Mouse (Mus musculus): ENCODE data around the gene Usp7. TPM values are rescaled to one million over a fixed set of nuclear protein-coding genes. Genes with fewer than 3 reads are reported as not detected.
A peak's percentile ranks its signal among the peaks of the same experiment; 100 is the strongest.

The Usp7 gene
- polyA plus RNA-seq, 1 experiment, result 61.2 TPM

DNA sequence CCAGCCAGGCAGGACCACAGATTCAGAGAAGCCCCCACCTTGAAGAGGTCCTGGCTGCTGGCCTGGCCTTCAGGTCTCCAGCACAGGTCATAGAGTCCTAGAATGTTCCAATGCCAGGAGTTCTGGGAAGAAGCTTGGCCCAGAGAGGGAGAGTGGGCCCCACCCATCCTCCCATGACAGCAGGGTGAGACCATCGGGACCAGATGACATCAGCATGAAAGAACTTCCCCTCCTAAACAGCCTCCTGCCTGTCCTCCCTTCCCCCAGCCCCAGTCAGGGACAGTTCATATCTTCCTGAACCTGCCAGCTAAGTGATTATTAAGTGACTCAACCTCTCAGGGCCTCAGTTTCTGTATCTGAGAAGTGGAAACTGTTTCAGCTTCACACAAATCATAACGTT lies 125.7 kb downstream of the Usp7 start:
- peak overlapping the region; percentile 58 for H3K27ac ChIP-seq (ENCODE audit: insufficient read depth, low read depth, low read length)
- TF ChIP-seq POLR2A (IDR thresholded peaks at IDR 0.05; ENCODE audit: borderline replicate concordance, low read depth, low read length), result no peak
- no peak for TF ChIP-seq CTCF (IDR thresholded peaks at IDR 0.05; ENCODE audit: low read depth, low read length)
- H3K4me1 ChIP-seq (ENCODE audit: control insufficient read depth, insufficient read depth, low read length), result peaks cover 46% of the 10 kb centered on the region
- no peak overlapping the region for H3K4me3 ChIP-seq (ENCODE audit: insufficient read depth, low read length)

DNA sequence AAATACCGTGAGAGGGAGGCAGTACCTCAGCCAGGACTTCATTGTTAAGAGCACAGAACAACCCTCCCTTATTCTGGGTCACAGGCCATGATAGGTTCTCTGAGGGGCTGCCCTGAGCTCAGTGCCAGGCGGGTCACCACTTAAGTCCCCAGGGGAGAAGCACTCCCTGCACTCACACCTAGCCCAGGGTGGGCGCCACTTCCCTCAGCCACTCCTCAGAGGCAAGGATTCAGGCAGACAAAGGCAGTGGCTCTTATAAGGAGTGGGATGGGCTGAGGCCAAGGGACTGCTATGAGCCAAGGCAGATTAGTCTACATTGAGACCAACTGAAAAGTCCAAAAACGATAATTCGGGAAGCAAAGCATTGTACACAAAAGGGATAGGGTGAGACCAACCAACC lies 126.7 kb downstream of the Usp7 start:
- Histone ChIP-seq H3K4me3 (ENCODE audit: insufficient read depth, low read length) (no peak overlapping the region), H3K27ac (ENCODE audit: insufficient read depth, low read depth, low read length) (no peak overlapping the region), H3K4me1 (ENCODE audit: control insufficient read depth, insufficient read depth, low read length) (peaks cover 40% of the 10 kb centered on the region)
- TF ChIP-seq CTCF (IDR thresholded peaks at IDR 0.05; ENCODE audit: low read depth, low read length) (no peak), POLR2A (IDR thresholded peaks at IDR 0.05; ENCODE audit: borderline replicate concordance, low read depth, low read length) (no peak)

DNA sequence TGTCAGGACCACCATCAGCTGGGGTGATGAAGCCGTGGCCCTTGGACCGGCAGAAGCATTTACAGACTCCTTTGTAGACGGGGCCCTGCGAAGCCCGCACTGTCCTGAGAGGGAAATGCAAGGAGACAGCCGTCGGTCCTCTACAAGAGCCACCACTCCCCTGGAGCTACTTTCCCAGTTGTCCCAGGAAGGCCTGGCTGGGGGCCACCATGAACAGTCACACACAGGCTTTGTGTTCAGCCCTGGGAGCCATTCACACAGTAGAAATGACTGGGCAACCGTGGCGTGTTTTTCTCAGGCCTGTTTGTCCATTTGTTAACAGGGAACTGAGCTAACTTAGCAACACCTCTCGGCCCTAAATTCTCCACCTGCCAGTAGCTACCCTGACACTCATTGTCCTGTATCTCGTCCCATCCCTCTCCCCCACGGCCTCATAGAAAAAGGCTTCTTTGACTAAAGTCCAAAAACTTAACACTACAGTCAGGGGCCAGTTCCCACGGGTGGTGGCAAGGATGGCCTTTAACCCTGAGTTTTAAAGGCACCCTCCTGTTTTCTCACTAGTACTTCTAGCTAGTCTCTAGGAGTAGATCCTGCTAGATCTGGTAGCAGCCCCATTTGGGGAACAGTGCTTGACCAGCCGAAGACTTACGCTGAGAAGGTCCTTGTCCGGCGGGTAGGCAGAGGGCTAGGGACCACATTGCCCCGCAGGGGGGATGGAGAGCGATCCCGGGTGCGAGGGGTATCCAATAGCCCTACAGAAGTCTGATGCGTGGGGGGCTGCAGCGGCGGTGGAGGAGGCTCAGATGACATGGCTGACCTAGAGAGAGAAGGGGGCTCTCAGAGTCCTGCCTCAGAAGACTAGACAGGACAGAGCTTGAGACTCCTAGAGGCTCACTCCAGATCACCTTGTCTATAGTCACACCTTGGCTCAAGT lies 128.2 kb downstream of the Usp7 start:
- peaks cover 33% of the 10 kb centered on the region for H3K4me1 ChIP-seq (ENCODE audit: control insufficient read depth, insufficient read depth, low read length)

DNA sequence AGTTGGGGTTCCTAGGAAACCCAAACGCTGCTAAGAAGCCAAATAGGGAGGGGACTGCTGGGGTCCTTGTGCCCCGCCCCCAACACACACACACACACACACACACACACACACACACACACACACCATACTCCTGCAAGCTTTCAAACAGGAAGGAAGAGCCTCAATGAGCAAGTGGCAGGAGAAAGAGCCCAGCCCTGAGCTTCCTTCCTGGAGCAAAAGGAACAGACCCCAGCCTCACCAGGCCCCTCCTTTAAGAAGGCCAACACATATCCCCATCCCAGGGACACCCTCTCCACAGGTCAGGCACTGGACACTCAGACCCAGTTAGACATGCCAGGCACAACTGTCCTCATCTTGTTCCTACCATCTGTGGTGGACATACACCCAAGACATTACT lies 129.1 kb downstream of the Usp7 start:
- H3K27ac ChIP-seq (ENCODE audit: insufficient read depth, low read depth, low read length), result no peak overlapping the region
- no peak for TF ChIP-seq CTCF (IDR thresholded peaks at IDR 0.05; ENCODE audit: low read depth, low read length)
- TF ChIP-seq POLR2A (IDR thresholded peaks at IDR 0.05; ENCODE audit: borderline replicate concordance, low read depth, low read length), result no peak
- no peak overlapping the region for H3K4me3 ChIP-seq (ENCODE audit: insufficient read depth, low read length)
- H3K4me1 ChIP-seq (ENCODE audit: control insufficient read depth, insufficient read depth, low read length), result peaks cover 31% of the 10 kb centered on the region

More for the DNA sequence above, 128.2 kb downstream of the Usp7 start:
- no peak for TF ChIP-seq POLR2A (IDR thresholded peaks at IDR 0.05; ENCODE audit: borderline replicate concordance, low read depth, low read length)
- no peak for TF ChIP-seq CTCF (IDR thresholded peaks at IDR 0.05; ENCODE audit: low read depth, low read length)
- Histone ChIP-seq H3K27ac (ENCODE audit: insufficient read depth, low read depth, low read length) (no peak overlapping the region), H3K4me3 (ENCODE audit: insufficient read depth, low read length) (no peak overlapping the region)

DNA sequence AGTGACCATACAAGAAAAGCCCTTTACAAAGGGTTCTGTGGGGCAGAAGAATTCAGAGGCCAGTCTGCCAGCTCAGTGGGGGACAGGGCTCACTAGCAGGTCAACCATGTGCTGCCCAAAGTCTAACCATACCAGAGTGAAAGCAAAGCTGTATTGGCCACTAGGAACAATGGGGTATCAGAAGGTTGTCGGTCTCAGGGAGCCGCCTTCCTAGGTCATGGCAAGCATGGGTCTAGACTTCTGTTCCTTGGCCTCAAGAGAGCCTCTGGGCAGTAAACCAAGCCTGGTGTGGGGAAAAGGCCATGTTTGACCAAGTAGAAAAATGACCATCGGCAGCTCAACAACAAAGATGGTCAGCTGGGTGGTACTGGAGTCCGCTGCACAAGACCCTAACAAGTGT lies 133.3 kb downstream of the Usp7 start:
- Histone ChIP-seq H3K4me1 (ENCODE audit: control insufficient read depth, insufficient read depth, low read length) (peaks cover 8% of the 10 kb centered on the region), H3K27ac (ENCODE audit: insufficient read depth, low read depth, low read length) (no peak overlapping the region), H3K4me3 (ENCODE audit: insufficient read depth, low read length) (no peak overlapping the region)
- TF ChIP-seq POLR2A (IDR thresholded peaks at IDR 0.05; ENCODE audit: borderline replicate concordance, low read depth, low read length), result no peak
- no peak for TF ChIP-seq CTCF (IDR thresholded peaks at IDR 0.05; ENCODE audit: low read depth, low read length)

DNA sequence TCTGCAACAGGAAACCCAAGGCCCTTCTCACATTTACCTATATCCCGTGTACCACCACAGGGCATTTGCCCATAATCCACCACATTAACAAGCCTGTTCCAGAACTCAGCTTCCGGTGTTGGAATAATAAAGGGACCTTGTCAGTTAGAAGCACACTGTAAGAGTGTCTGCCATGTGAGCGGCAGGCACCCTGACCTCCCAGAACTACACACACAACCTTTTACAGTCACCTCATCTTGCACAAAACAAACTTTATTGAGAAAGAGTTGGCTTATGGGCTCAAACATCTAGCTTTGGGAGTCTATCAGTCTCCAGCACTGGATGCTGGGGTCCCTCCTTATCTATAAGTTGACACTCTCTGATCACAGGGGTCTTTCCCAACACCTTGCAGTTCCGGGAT lies 133.8 kb downstream of the Usp7 start:
- TF ChIP-seq CTCF (IDR thresholded peaks at IDR 0.05; ENCODE audit: low read depth, low read length) (no peak), POLR2A (IDR thresholded peaks at IDR 0.05; ENCODE audit: borderline replicate concordance, low read depth, low read length) (no peak)
- Histone ChIP-seq H3K4me3 (ENCODE audit: insufficient read depth, low read length) (no peak overlapping the region), H3K4me1 (ENCODE audit: control insufficient read depth, insufficient read depth, low read length) (peaks cover 8% of the 10 kb centered on the region), H3K27ac (ENCODE audit: insufficient read depth, low read depth, low read length) (no peak overlapping the region)

DNA sequence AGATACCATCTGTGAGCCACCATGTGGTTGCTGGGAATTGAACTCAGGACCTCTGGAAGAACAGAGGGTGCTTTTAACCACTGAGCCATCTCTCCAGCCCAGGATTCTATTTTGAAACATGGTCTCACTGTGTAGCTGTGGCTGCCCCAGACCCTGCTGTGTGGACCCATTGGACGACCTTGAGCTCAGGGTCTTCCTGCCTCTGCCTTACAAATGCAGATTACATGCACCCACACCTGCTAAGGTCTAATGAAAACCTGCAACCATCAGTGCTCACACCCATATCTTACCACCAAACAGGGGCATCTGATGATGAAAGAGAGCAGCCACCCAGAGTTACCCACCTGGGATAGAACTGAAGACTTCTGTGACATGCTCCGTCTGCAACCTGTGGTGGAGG lies 135.9 kb downstream of the Usp7 start:
- TF ChIP-seq CTCF (IDR thresholded peaks at IDR 0.05; ENCODE audit: low read depth, low read length) (no peak), POLR2A (IDR thresholded peaks at IDR 0.05; ENCODE audit: borderline replicate concordance, low read depth, low read length) (no peak)
- Histone ChIP-seq H3K4me3 (ENCODE audit: insufficient read depth, low read length) (no peak overlapping the region), H3K4me1 (ENCODE audit: control insufficient read depth, insufficient read depth, low read length) (no peaks in the 10 kb centered on the region), H3K27ac (ENCODE audit: insufficient read depth, low read depth, low read length) (no peak overlapping the region)

DNA sequence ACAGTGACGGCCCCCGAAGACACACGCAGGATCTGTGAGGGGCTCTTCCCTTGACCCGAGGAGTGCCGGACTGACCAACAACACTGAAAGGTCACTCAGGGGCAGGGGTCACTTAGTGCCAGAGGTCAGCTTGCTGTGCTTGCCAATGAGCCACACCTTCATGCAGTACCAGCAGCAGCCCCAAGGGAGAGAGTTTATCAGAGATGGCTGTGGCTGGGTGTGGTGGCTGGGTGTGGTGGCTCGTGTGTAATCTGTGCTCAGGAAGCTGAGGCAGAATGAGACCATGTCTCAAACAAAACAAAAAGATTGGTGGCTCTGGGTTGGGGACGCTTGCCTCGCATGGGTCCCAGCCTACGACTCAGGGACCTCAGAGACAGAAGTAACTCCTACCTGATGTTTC lies 136.5 kb downstream of the Usp7 start:
- H3K27ac ChIP-seq (ENCODE audit: insufficient read depth, low read depth, low read length), result no peak overlapping the region
- TF ChIP-seq CTCF (IDR thresholded peaks at IDR 0.05; ENCODE audit: low read depth, low read length), result no peak
- no peak for TF ChIP-seq POLR2A (IDR thresholded peaks at IDR 0.05; ENCODE audit: borderline replicate concordance, low read depth, low read length)
- H3K4me1 ChIP-seq (ENCODE audit: control insufficient read depth, insufficient read depth, low read length), result no peaks in the 10 kb centered on the region
- no peak overlapping the region for H3K4me3 ChIP-seq (ENCODE audit: insufficient read depth, low read length)

DNA sequence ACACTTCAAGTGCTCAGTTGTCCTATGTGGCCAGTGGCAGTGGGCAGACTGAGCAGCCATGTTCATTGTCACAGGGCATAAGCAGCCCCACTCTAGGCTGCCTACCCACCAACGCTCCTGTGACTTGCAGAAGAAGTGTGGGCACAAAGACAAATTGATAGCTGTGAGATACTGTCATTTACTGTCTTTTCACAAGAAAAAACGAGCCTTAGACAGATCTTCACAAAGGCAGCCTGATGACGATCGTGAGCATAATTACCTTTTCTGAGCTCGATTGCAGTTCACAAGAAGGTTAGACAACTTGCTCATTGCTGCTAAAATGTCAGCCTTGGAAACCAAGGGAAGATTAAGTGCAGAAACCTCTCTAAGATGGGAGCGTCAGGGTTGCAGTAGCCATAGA lies 137.0 kb downstream of the Usp7 start:
- Histone ChIP-seq H3K27ac (ENCODE audit: insufficient read depth, low read depth, low read length) (no peak overlapping the region), H3K4me3 (ENCODE audit: insufficient read depth, low read length) (no peak overlapping the region), H3K4me1 (ENCODE audit: control insufficient read depth, insufficient read depth, low read length) (no peaks in the 10 kb centered on the region)
- TF ChIP-seq CTCF (IDR thresholded peaks at IDR 0.05; ENCODE audit: low read depth, low read length) (no peak), POLR2A (IDR thresholded peaks at IDR 0.05; ENCODE audit: borderline replicate concordance, low read depth, low read length) (no peak)

DNA sequence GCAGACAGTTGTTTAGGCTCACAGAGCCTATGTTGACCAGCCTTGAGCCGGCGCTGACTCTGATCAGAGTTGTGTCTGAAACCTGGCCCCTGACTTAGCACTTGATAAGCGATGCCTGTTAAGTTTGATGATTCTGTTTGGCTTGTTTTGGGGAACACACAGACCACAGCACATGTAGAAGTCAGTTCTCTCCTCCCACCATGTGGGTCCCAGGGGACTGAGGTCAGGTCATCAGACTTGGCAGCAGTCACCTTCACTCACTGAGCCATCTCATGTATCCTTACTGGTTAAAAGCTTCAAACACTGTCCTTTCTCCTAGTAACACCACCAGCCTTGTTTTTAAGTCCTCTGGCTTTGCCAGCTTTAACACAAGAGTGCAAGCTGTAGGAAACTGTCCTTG lies 142.1 kb downstream of the Usp7 start:
- no peak overlapping the region for H3K4me3 ChIP-seq (ENCODE audit: insufficient read depth, low read length)
- TF ChIP-seq POLR2A (IDR thresholded peaks at IDR 0.05; ENCODE audit: borderline replicate concordance, low read depth, low read length), result no peak
- no peak for TF ChIP-seq CTCF (IDR thresholded peaks at IDR 0.05; ENCODE audit: low read depth, low read length)
- H3K4me1 ChIP-seq (ENCODE audit: control insufficient read depth, insufficient read depth, low read length), result no peaks in the 10 kb centered on the region
- no peak overlapping the region for H3K27ac ChIP-seq (ENCODE audit: insufficient read depth, low read depth, low read length)
